Mouse (Mus musculus) limb, embryonic 10.5 days (tissue): ENCODE data around the gene Slc36a3. TPM values are rescaled to one million over a fixed set of nuclear protein-coding genes. Genes with fewer than 3 reads are reported as not detected.
"Not testable (repeated sequence)": the region's sequence is repeated elsewhere in the genome, so short reads cannot be mapped to it uniquely, and the experiment has no call there.

Source experiments
- DNase-seq: peaks from one replicate; pipeline ENCODE4 v3.0.0-alpha.2; 2017; ENCODE audit warnings: low spot score
- H3K27ac ChIP-seq: fragments of 300-500 bp; sonication (generic); 2 replicates; pipeline ENCODE4 v1.5.1; 2016; ENCODE audit warnings: mild to moderate bottlenecking
- H3K27me3 ChIP-seq: fragments of 300-500 bp; sonication (generic); 2 replicates; pipeline ENCODE4 v1.6.1; 2016; ENCODE audit warnings: low read depth, mild to moderate bottlenecking; ENCODE audit not compliant: poor library complexity, severe bottlenecking
- H3K36me3 ChIP-seq: fragments of 300-500 bp; sonication (generic); 2 replicates; pipeline ENCODE4 v1.6.1; 2016; ENCODE audit warnings: mild to moderate bottlenecking, moderate library complexity
- H3K4me1 ChIP-seq: fragments of 300-500 bp; sonication (generic); 2 replicates; pipeline ENCODE4 v1.6.1; 2016
- H3K4me3 ChIP-seq: fragments of 300-500 bp; sonication (generic); 2 replicates; pipeline ENCODE4 v1.5.1; 2016; ENCODE audit warnings: mild to moderate bottlenecking, moderate library complexity
- H3K9me3 ChIP-seq: fragments of 300-500 bp; sonication (generic); replicated peaks from 2 replicates; pipeline ENCODE4 v1.6.1; 2016; ENCODE audit warnings: mild to moderate bottlenecking
- WGBS: fragments of 180-500 bp; shearing (Covaris S2); methylation state at CpG from one replicate; pipeline ENCODE4 v1.1.7; 2016; 5-methylcytosine and 5-hydroxymethylcytosine counted together
- polyA plus RNA-seq: library from polyadenylated mRNA; unstranded; fragments of >200 nt; fragmentation: Nextera tagmentation; extraction: Ambion mirVana; gene quantifications from 2 replicates; pipeline ENCODE4 v1.2.1, GENCODE M21; 2016

Gene Slc36a3
- polyA plus RNA-seq, 1 experiment from 2014 or later: not detected

- Histone ChIP-seq H3K36me3 (no peaks in the 10 kb centered on the region), H3K4me3 (no peak overlapping the region), H3K9me3 (no peaks in the 10 kb centered on the region), H3K27ac (no peak overlapping the region), H3K4me1 (peaks cover 9% of the 10 kb centered on the region), H3K27me3 (no peaks in the 10 kb centered on the region)
- no peak for DNase-seq
- WGBS: 92% methylated on average over 3 of the region's 3 CpGs
These were observed 35.5 kb downstream of the Slc36a3 start for GRCm38 (mm10) chr11:55116004-55116403.

GRCm38 (mm10) chr11:55114291-55114690 lies 37.2 kb downstream of the Slc36a3 start:
- Histone ChIP-seq H3K9me3 (no peaks in the 10 kb centered on the region), H3K27me3 (no peaks in the 10 kb centered on the region), H3K4me3 (no peak overlapping the region), H3K36me3 (no peaks in the 10 kb centered on the region), H3K27ac (peak overlapping the region; percentile 30; the same call in 1 of the 2 replicates), H3K4me1 (peaks cover 9% of the 10 kb centered on the region)
- 85% methylated on average over 2 of the region's 2 CpGs for WGBS
- no peak for DNase-seq

GRCm38 (mm10) chr11:55113861-55114250 lies 37.7 kb downstream of the Slc36a3 start:
- WGBS: 17% methylated on average over 4 of the region's 4 CpGs
- not testable (repeated sequence) for H3K4me1 ChIP-seq, H3K4me3 ChIP-seq, DNase-seq, H3K36me3 ChIP-seq, H3K9me3 ChIP-seq, H3K27me3 ChIP-seq
- peak overlapping the region; percentile 30; the same call in 1 of the 2 replicates for H3K27ac ChIP-seq

- no peak overlapping the region for H3K27ac ChIP-seq
- 75% methylated on average over 7 of the region's 7 CpGs for WGBS
- H3K4me3 ChIP-seq: no peak overlapping the region
- no peaks in the 10 kb centered on the region for H3K36me3 ChIP-seq
- H3K27me3 ChIP-seq: no peaks in the 10 kb centered on the region
- no peak for DNase-seq
- H3K4me1 ChIP-seq: peaks cover 9% of the 10 kb centered on the region
- no peaks in the 10 kb centered on the region for H3K9me3 ChIP-seq
These were observed 38.2 kb downstream of the Slc36a3 start for GRCm38 (mm10) chr11:55113209-55113860.

- no peak overlapping the region for H3K27ac ChIP-seq
- H3K36me3 ChIP-seq: no peaks in the 10 kb centered on the region
- 75% methylated on average over 7 of the region's 7 CpGs for WGBS
- no peak overlapping the region for H3K4me3 ChIP-seq
- no peaks in the 10 kb centered on the region for H3K9me3 ChIP-seq
- H3K4me1 ChIP-seq: peaks cover 9% of the 10 kb centered on the region
- no peaks in the 10 kb centered on the region for H3K27me3 ChIP-seq
- no peak for DNase-seq
These were observed 40.8 kb downstream of the Slc36a3 start for GRCm38 (mm10) chr11:55110566-55111169.

GRCm38 (mm10) chr11:55109521-55110300 lies 41.8 kb downstream of the Slc36a3 start:
- DNase-seq: no peak
- no peaks in the 10 kb centered on the region for H3K27me3 ChIP-seq
- H3K4me3 ChIP-seq: no peak overlapping the region
- H3K27ac ChIP-seq: no peak overlapping the region
- no peaks in the 10 kb centered on the region for H3K9me3 ChIP-seq
- H3K36me3 ChIP-seq: no peaks in the 10 kb centered on the region
- H3K4me1 ChIP-seq: peaks cover 9% of the 10 kb centered on the region
- WGBS: 92% methylated on average over 7 of the region's 7 CpGs

GRCm38 (mm10) chr11:55106636-55107035 lies 44.9 kb downstream of the Slc36a3 start:
- Histone ChIP-seq H3K4me1 (no peaks in the 10 kb centered on the region), H3K4me3 (no peak overlapping the region), H3K27ac (no peak overlapping the region), H3K9me3 (no peaks in the 10 kb centered on the region), H3K27me3 (no peaks in the 10 kb centered on the region), H3K36me3 (no peaks in the 10 kb centered on the region)
- 94% methylated on average over 1 of the region's 1 CpGs for WGBS
- no peak for DNase-seq

GRCm38 (mm10) chr11:55105389-55105788 lies 46.1 kb downstream of the Slc36a3 start:
- WGBS: 89% methylated on average over 4 of the region's 4 CpGs
- Histone ChIP-seq H3K4me1 (no peaks in the 10 kb centered on the region), H3K36me3 (no peaks in the 10 kb centered on the region), H3K9me3 (no peaks in the 10 kb centered on the region), H3K27me3 (no peaks in the 10 kb centered on the region), H3K27ac (no peak overlapping the region), H3K4me3 (no peak overlapping the region)
- no peak for DNase-seq

GRCm38 (mm10) chr11:55103229-55103628 lies 48.3 kb downstream of the Slc36a3 start:
- Histone ChIP-seq H3K4me1 (peaks cover 5% of the 10 kb centered on the region), H3K36me3 (no peaks in the 10 kb centered on the region), H3K27ac (no peak overlapping the region), H3K9me3 (no peaks in the 10 kb centered on the region), H3K27me3 (no peaks in the 10 kb centered on the region), H3K4me3 (no peak overlapping the region)
- no peak for DNase-seq
- WGBS: 91% methylated on average over 3 of the region's 3 CpGs

GRCm38 (mm10) chr11:55102015-55102414 lies 49.5 kb downstream of the Slc36a3 start:
- H3K36me3 ChIP-seq: no peaks in the 10 kb centered on the region
- H3K4me1 ChIP-seq: peaks cover 9% of the 10 kb centered on the region
- H3K27me3 ChIP-seq: no peaks in the 10 kb centered on the region
- no peak overlapping the region for H3K27ac ChIP-seq
- H3K9me3 ChIP-seq: no peaks in the 10 kb centered on the region
- H3K4me3 ChIP-seq: no peak overlapping the region
- DNase-seq: no peak
- WGBS: 84% methylated on average over 3 of the region's 3 CpGs

- Histone ChIP-seq H3K27ac (no peak overlapping the region), H3K9me3 (no peaks in the 10 kb centered on the region), H3K27me3 (no peaks in the 10 kb centered on the region), H3K4me3 (no peak overlapping the region), H3K4me1 (peaks cover 9% of the 10 kb centered on the region), H3K36me3 (no peaks in the 10 kb centered on the region)
- WGBS: 67% methylated on average over 4 of the region's 4 CpGs
- no peak for DNase-seq
These were observed 51.6 kb downstream of the Slc36a3 start for GRCm38 (mm10) chr11:55099868-55100267.

- H3K4me3 ChIP-seq: no peak overlapping the region
- 87% methylated on average over 8 of the region's 8 CpGs for WGBS
- H3K9me3 ChIP-seq: no peaks in the 10 kb centered on the region
These were observed 52.3 kb downstream of the Slc36a3 start for GRCm38 (mm10) chr11:55099019-55099771.

More at GRCm38 (mm10) chr11:55099019-55099771, 52.3 kb downstream of the Slc36a3 start:
- peaks cover 9% of the 10 kb centered on the region for H3K4me1 ChIP-seq
- H3K36me3 ChIP-seq: no peaks in the 10 kb centered on the region
- no peaks in the 10 kb centered on the region for H3K27me3 ChIP-seq
- H3K27ac ChIP-seq: no peak overlapping the region
- no peak for DNase-seq
